Mouse (Mus musculus): ENCODE data around the gene Prmt8.
A peak's percentile ranks its signal among the peaks of the same experiment; 100 is the strongest.

The Prmt8 gene

GRCm38 (mm10) chr6:127769275-127770156 is at the start of gene Prmt8:
Gene Prmt8 (minus strand): TSS chr6:127769472.
- DNase-seq (ENCODE audit: low spot score) = no peak

- DNase-seq (ENCODE audit: low spot score) = no peak
Measured at GRCm38 (mm10) chr6:127803046-127803729, 33.9 kb upstream of the Prmt8 start.

GRCm38 (mm10) chr6:127802211-127802610 is 32.9 kb upstream of the Prmt8 start:
- no peak for DNase-seq (ENCODE audit: low spot score)

GRCm38 (mm10) chr6:127790023-127790422 is 20.8 kb upstream of the Prmt8 start:
- DNase-seq (ENCODE audit: low spot score) = no peak

GRCm38 (mm10) chr6:127770806-127771205 is 1.5 kb upstream of the Prmt8 start:
- DNase-seq (ENCODE audit: low spot score) = peak; percentile 75

GRCm38 (mm10) chr6:127768621-127769274 is 524 bp downstream of the Prmt8 start:
- DNase-seq (ENCODE audit: low spot score) = no peak

GRCm38 (mm10) chr6:127767706-127768493 is 1.4 kb downstream of the Prmt8 start:
- no peak for DNase-seq (ENCODE audit: low spot score)

GRCm38 (mm10) chr6:127767201-127767705 is 2.0 kb downstream of the Prmt8 start:
- no peak for DNase-seq (ENCODE audit: low spot score)

- DNase-seq (ENCODE audit: low spot score) = no peak
Measured at GRCm38 (mm10) chr6:127766641-127767200, 2.6 kb downstream of the Prmt8 start.

GRCm38 (mm10) chr6:127766041-127766604 is 3.1 kb downstream of the Prmt8 start:
- DNase-seq (ENCODE audit: low spot score) = no peak

GRCm38 (mm10) chr6:127765573-127765972 is 3.7 kb downstream of the Prmt8 start:
- no peak for DNase-seq (ENCODE audit: low spot score)

GRCm38 (mm10) chr6:127758264-127758663 is 11.0 kb downstream of the Prmt8 start:
- no peak for DNase-seq (ENCODE audit: low spot score)

GRCm38 (mm10) chr6:127757667-127758167 is 11.6 kb downstream of the Prmt8 start:
- no peak for DNase-seq (ENCODE audit: low spot score)

GRCm38 (mm10) chr6:127756856-127757255 is 12.4 kb downstream of the Prmt8 start:
- no peak for DNase-seq (ENCODE audit: low spot score)

GRCm38 (mm10) chr6:127753228-127753627 is 16.0 kb downstream of the Prmt8 start:
- no peak for DNase-seq (ENCODE audit: low spot score)

GRCm38 (mm10) chr6:127752681-127753080 is 16.6 kb downstream of the Prmt8 start:
- no peak for DNase-seq (ENCODE audit: low spot score)

GRCm38 (mm10) chr6:127751499-127751898 is 17.8 kb downstream of the Prmt8 start:
- no peak for DNase-seq (ENCODE audit: low spot score)

- no peak for DNase-seq (ENCODE audit: low spot score)
Measured at GRCm38 (mm10) chr6:127748793-127749192, 20.5 kb downstream of the Prmt8 start.

- no peak for DNase-seq (ENCODE audit: low spot score)
Measured at GRCm38 (mm10) chr6:127742290-127742689, 27.0 kb downstream of the Prmt8 start.

- no peak for DNase-seq (ENCODE audit: low spot score)
Measured at GRCm38 (mm10) chr6:127741162-127741561, 28.1 kb downstream of the Prmt8 start.

GRCm38 (mm10) chr6:127740711-127741110 is 28.6 kb downstream of the Prmt8 start:
- no peak for DNase-seq (ENCODE audit: low spot score)

Measured in left cerebral cortex, adult 11 months (tissue).